Mouse (Mus musculus) MEL (cell line): Measurements from ENCODE around the gene Arid1b.

ENCODE experiments used
- CHD2 ChIP-seq: IDR thresholded peaks from 2 replicates; pipeline ENCODE4 v1.6.1; 2011; ENCODE audit warnings: low read length, improper control_type of control experiment
- CTCF ChIP-seq, 3 experiments: IDR thresholded peaks in 2 of 3; conservative IDR thresholded peaks in 1 of 3; 2 replicates each; pipeline ENCODE4 v1.5.1; 2011 to 2012; ENCODE audit warnings: low read length in 3 of 3, low read depth in 2 of 3, mild to moderate bottlenecking in 2 of 3, improper control_type of control experiment in 1 of 3, inconsistent platforms in 1 of 3, mixed read lengths in 1 of 3, moderate library complexity in 1 of 3; ENCODE audit not compliant: control insufficient read depth in 1 of 3, insufficient read depth in 1 of 3, poor library complexity in 1 of 3, severe bottlenecking in 1 of 3
- GATA1 ChIP-seq: IDR thresholded peaks from 2 replicates; pipeline ENCODE4 v1.6.1; 2011; ENCODE audit warnings: low read depth, low read length, improper control_type of control experiment
- KAT2A ChIP-seq: conservative IDR thresholded peaks from 2 replicates; pipeline ENCODE4 v1.6.1; 2012; ENCODE audit warnings: low read depth, low read length, improper control_type of control experiment, inconsistent platforms
- MAX ChIP-seq: IDR thresholded peaks from 2 replicates; pipeline ENCODE4 v1.6.1; 2011; ENCODE audit warnings: low read length, improper control_type of control experiment
- MAZ ChIP-seq: IDR thresholded peaks from 2 replicates; pipeline ENCODE4 v1.6.1; 2012; ENCODE audit warnings: low read depth, mild to moderate bottlenecking, inconsistent platforms, low read length, improper control_type of control experiment
- POLR2A ChIP-seq, 2 experiments: IDR thresholded peaks; 2 replicates each; pipeline ENCODE4 v1.6.1; 2011 to 2012; ENCODE audit warnings: low read length in 2 of 2, mild to moderate bottlenecking in 2 of 2, control low read depth in 1 of 2, improper control_type of control experiment in 1 of 2, low read depth in 1 of 2, moderate library complexity in 1 of 2; ENCODE audit not compliant: control insufficient read depth in 1 of 2, insufficient read depth in 1 of 2, poor library complexity in 1 of 2
- POLR2AphosphoS2 ChIP-seq: IDR thresholded peaks from 2 replicates; pipeline ENCODE4 v1.6.1; 2011; ENCODE audit warnings: low read length, improper control_type of control experiment
- TCF12 ChIP-seq: IDR thresholded peaks from 2 replicates; pipeline ENCODE4 v1.6.1; 2014; ENCODE audit warnings: low read depth, mild to moderate bottlenecking, inconsistent platforms, low read length, improper control_type of control experiment, moderate library complexity
- ZC3H11A ChIP-seq: IDR thresholded peaks from 2 replicates; pipeline ENCODE4 v1.6.1; 2012; ENCODE audit warnings: low read depth, mild to moderate bottlenecking, inconsistent platforms, low read length, improper control_type of control experiment
- ZNF384 ChIP-seq: IDR thresholded peaks from 2 replicates; pipeline ENCODE4 v1.6.1; 2012; ENCODE audit warnings: low read depth, mild to moderate bottlenecking, inconsistent platforms, low read length, improper control_type of control experiment

GRCm38 (mm10) chr17:5059092-5059601 lies 65.0 kb downstream of the Arid1b start:
- no peak for TF ChIP-seq CTCF (IDR thresholded peaks at IDR 0.05 in 2 of 3, conservative IDR thresholded peaks at IDR 0.05 in 1 of 3; ENCODE audit: control insufficient read depth in 1 of 3, insufficient read depth in 1 of 3, low read depth in 2 of 3, low read length in 3 of 3, poor library complexity in 1 of 3, severe bottlenecking in 1 of 3)
- no peak for TF ChIP-seq GATA1
- no peak for TF ChIP-seq POLR2A (IDR thresholded peaks at IDR 0.05; ENCODE audit: control insufficient read depth in 1 of 2, insufficient read depth in 1 of 2, low read depth in 1 of 2, low read length in 2 of 2, poor library complexity in 1 of 2)
- TF ChIP-seq ZNF384, result no peak
- no peak for TF ChIP-seq TCF12
- no peak for TF ChIP-seq POLR2AphosphoS2
- no peak for TF ChIP-seq CHD2
- TF ChIP-seq ZC3H11A, result no peak
- TF ChIP-seq MAZ, result no peak
- TF ChIP-seq MAX, result no peak
- TF ChIP-seq KAT2A, result no peak
